Mouse (Mus musculus) small intestine, adult 2 months (tissue): ENCODE data around the gene Disp2.

Source experiments
- CTCF ChIP-seq: fragments of 200-500 bp; IDR thresholded peaks from 2 replicates; pipeline ENCODE4 v1.5.1; 2012; ENCODE audit warnings: low read depth, mild to moderate bottlenecking, control low read depth, inconsistent platforms, low read length, moderate library complexity, mixed read lengths; ENCODE audit not compliant: insufficient replicate concordance, insufficient read length; ENCODE audit errors: extremely low read depth
- POLR2A ChIP-seq: fragments of 200-500 bp; IDR thresholded peaks from 2 replicates; pipeline ENCODE4 v1.6.1; 2012; ENCODE audit warnings: low read depth, mild to moderate bottlenecking, control low read depth, inconsistent platforms, low read length, moderate library complexity

DNA sequence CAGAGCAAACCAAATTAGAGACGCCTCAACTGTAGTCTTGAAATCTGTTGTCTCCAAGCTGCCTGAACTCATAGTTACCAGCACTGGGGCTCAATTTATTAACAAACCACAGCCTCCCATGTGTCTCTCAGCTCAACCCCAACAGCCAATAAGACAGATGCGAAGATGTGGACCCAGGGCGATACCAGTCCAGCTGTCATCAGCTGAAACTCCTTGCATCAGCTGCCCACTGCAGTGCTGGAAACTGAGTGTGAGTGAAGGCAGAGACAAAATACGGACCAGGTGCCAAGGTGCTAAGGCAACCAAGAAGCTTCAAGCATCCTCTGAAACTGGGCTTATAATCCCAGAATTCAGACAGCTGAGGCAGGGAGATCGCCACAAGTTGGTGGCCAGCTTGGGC lies 47.5 kb upstream of the Disp2 start:
- TF ChIP-seq CTCF (no peak), POLR2A (no peak)
